Mouse (Mus musculus) liver, embryonic 16.5 days (tissue): ENCODE measurements around the gene Ptprr. TPM values are rescaled to one million over a fixed set of nuclear protein-coding genes. Genes with fewer than 3 reads are reported as not detected.

Source experiments
- ATAC-seq: fragments of 200-750 bp; cut with Nextera tagmentation; 2 replicates; pipeline ENCODE4 v1.8.0; 2017; ENCODE audit warnings: low read depth, mild to moderate bottlenecking, moderate number of reproducible peaks, moderate library complexity
- H3K27ac ChIP-seq: fragments of 300-500 bp; sonication (generic); 2 replicates; pipeline ENCODE4 v1.5.1; 2014; ENCODE audit warnings: mild to moderate bottlenecking, low read length
- H3K27me3 ChIP-seq: fragments of 300-500 bp; sonication (generic); 2 replicates; pipeline ENCODE4 v1.6.1; 2014; ENCODE audit warnings: low read depth, low read length, mixed read lengths; ENCODE audit not compliant: control insufficient read depth, insufficient read depth
- H3K36me3 ChIP-seq: fragments of 300-500 bp; sonication (generic); 2 replicates; pipeline ENCODE4 v1.6.1; 2014; ENCODE audit warnings: mild to moderate bottlenecking; ENCODE audit not compliant: control insufficient read depth, insufficient read depth
- H3K4me1 ChIP-seq: fragments of 300-500 bp; sonication (generic); 2 replicates; pipeline ENCODE4 v1.6.1; 2014; ENCODE audit warnings: low read depth, low read length, mixed read lengths; ENCODE audit not compliant: control insufficient read depth
- H3K4me2 ChIP-seq: fragments of 300-500 bp; sonication (generic); 2 replicates; pipeline ENCODE4 v1.6.1; 2014; ENCODE audit warnings: low read depth, low read length, mixed read lengths
- H3K4me3 ChIP-seq: fragments of 300-500 bp; sonication (generic); 2 replicates; pipeline ENCODE4 v1.5.1; 2014; ENCODE audit warnings: low read depth, mild to moderate bottlenecking, low read length
- H3K9ac ChIP-seq: fragments of 300-500 bp; sonication (generic); 2 replicates; pipeline ENCODE4 v1.6.1; 2014; ENCODE audit warnings: low read depth, low read length
- H3K9me3 ChIP-seq: fragments of 300-500 bp; sonication (generic); replicated peaks from 2 replicates; pipeline ENCODE4 v1.6.1; 2016; ENCODE audit warnings: low read length; ENCODE audit not compliant: control insufficient read depth
- WGBS: fragments of 180-500 bp; shearing (Covaris S2); extraction: QIAGEN DNeasy Blood & Tissue Kit; methylation state at CpG from one replicate; pipeline ENCODE4 v1.1.7; 2014; ENCODE audit not compliant: insufficient replicate concordance; 5-methylcytosine and 5-hydroxymethylcytosine counted together
- polyA plus RNA-seq: library from polyadenylated mRNA; unstranded; fragments of >200 nt; fragmentation: Nextera tagmentation; extraction: Ambion mirVana; gene quantifications from 2 replicates; pipeline ENCODE4 v1.2.1, GENCODE M21; 2015

Ptprr gene
- polyA plus RNA-seq, 1 experiment from 2014 or later: 0.22 TPM

- ATAC-seq: no peak
- 66% methylated on average over 3 of the region's 3 CpGs for WGBS
- no peak overlapping the region for H3K9ac ChIP-seq
- H3K4me1 ChIP-seq: no peaks in the 10 kb centered on the region; the same call in 1 of the 2 replicates
- no peaks in the 10 kb centered on the region for H3K9me3 ChIP-seq
- H3K4me2 ChIP-seq: no peak overlapping the region
- no peaks in the 10 kb centered on the region for H3K27me3 ChIP-seq
- no peaks in the 10 kb centered on the region for H3K36me3 ChIP-seq
- H3K4me3 ChIP-seq: no peak overlapping the region
- H3K27ac ChIP-seq: no peak overlapping the region
These were observed 254.1 kb downstream of the Ptprr start for GRCm38 (mm10) chr10:116272156-116272555.

- H3K4me3 ChIP-seq: no peak within 1 kb of the TSS
These were observed 257.3 kb downstream of the Ptprr start, which contains the start of gene Ptprb for GRCm38 (mm10) chr10:116275280-116275679. TSS of gene Ptprb (plus strand) at chr10:116275523.

GRCm38 (mm10) chr10:116286697-116287344 lies 268.8 kb downstream of the Ptprr start:
- no peaks in the 10 kb centered on the region for H3K36me3 ChIP-seq
- no peaks in the 10 kb centered on the region for H3K27me3 ChIP-seq
- no peak overlapping the region for H3K4me2 ChIP-seq
- 66% methylated on average over 7 of the region's 7 CpGs for WGBS
- H3K4me3 ChIP-seq: no peak overlapping the region
- no peaks in the 10 kb centered on the region for H3K9me3 ChIP-seq
- H3K27ac ChIP-seq: no peak overlapping the region
- H3K4me1 ChIP-seq: no peaks in the 10 kb centered on the region
- no peak overlapping the region for H3K9ac ChIP-seq
- peak; percentile 19; the same call in 1 of the 2 replicates for ATAC-seq

More at GRCm38 (mm10) chr10:116275280-116275679, 257.3 kb downstream of the Ptprr start, which contains the start of gene Ptprb:
- no peak for ATAC-seq
- no peaks in the 10 kb centered on the region for H3K4me1 ChIP-seq
- no peak within 1 kb of the TSS for H3K9ac ChIP-seq
- no peak within 1 kb of the TSS for H3K4me2 ChIP-seq
- no peak within 1 kb of the TSS for H3K27ac ChIP-seq
- WGBS: 14% methylated on average over 7 of the region's 7 CpGs
- H3K27me3 ChIP-seq: no peaks in the 10 kb centered on the region
- H3K36me3 ChIP-seq: no peaks in the 10 kb centered on the region
- no peaks in the 10 kb centered on the region for H3K9me3 ChIP-seq

- H3K9ac ChIP-seq: no peak overlapping the region
- no peaks in the 10 kb centered on the region for H3K27me3 ChIP-seq
- no peaks in the 10 kb centered on the region for H3K4me1 ChIP-seq
- no peaks in the 10 kb centered on the region for H3K9me3 ChIP-seq
- H3K27ac ChIP-seq: no peak overlapping the region
- no peak overlapping the region for H3K4me3 ChIP-seq
- 9% methylated on average over 9 of the region's 9 CpGs for WGBS
- H3K36me3 ChIP-seq: no peaks in the 10 kb centered on the region
- peak; percentile 43 for ATAC-seq
- H3K4me2 ChIP-seq: no peak overlapping the region
These were observed 270.1 kb downstream of the Ptprr start for GRCm38 (mm10) chr10:116288130-116288529.

GRCm38 (mm10) chr10:116290483-116290882 lies 272.5 kb downstream of the Ptprr start:
- no peaks in the 10 kb centered on the region for H3K36me3 ChIP-seq
- no peak overlapping the region for H3K4me3 ChIP-seq
- H3K9ac ChIP-seq: no peak overlapping the region
- no peaks in the 10 kb centered on the region for H3K27me3 ChIP-seq
- no peak for ATAC-seq
- 34% methylated on average over 4 of the region's 4 CpGs for WGBS
- no peaks in the 10 kb centered on the region for H3K9me3 ChIP-seq
- H3K27ac ChIP-seq: no peak overlapping the region
- no peaks in the 10 kb centered on the region for H3K4me1 ChIP-seq
- no peak overlapping the region for H3K4me2 ChIP-seq

GRCm38 (mm10) chr10:116291153-116291755 lies 273.2 kb downstream of the Ptprr start:
- Histone ChIP-seq H3K9ac (no peak overlapping the region), H3K36me3 (no peaks in the 10 kb centered on the region), H3K27me3 (no peaks in the 10 kb centered on the region), H3K4me3 (no peak overlapping the region), H3K4me1 (no peaks in the 10 kb centered on the region), H3K27ac (no peak overlapping the region), H3K9me3 (no peaks in the 10 kb centered on the region), H3K4me2 (no peak overlapping the region)
- WGBS: 33% methylated on average over 8 of the region's 8 CpGs
- ATAC-seq: no peak

- H3K4me2 ChIP-seq: no peak overlapping the region
- WGBS: 60% methylated on average over 4 of the region's 4 CpGs
These were observed 278.4 kb downstream of the Ptprr start for GRCm38 (mm10) chr10:116296439-116296838.

GRCm38 (mm10) chr10:116297854-116298253 lies 279.8 kb downstream of the Ptprr start:
- H3K4me3 ChIP-seq: no peak overlapping the region
- H3K9me3 ChIP-seq: no peaks in the 10 kb centered on the region
- H3K27me3 ChIP-seq: peaks cover 9% of the 10 kb centered on the region
- H3K36me3 ChIP-seq: no peaks in the 10 kb centered on the region
- no peak overlapping the region for H3K9ac ChIP-seq
- H3K27ac ChIP-seq: no peak overlapping the region
- no peak overlapping the region for H3K4me2 ChIP-seq
- H3K4me1 ChIP-seq: no peaks in the 10 kb centered on the region
- no peak for ATAC-seq
- WGBS: 54% methylated on average over 12 of the region's 12 CpGs

More at GRCm38 (mm10) chr10:116296439-116296838, 278.4 kb downstream of the Ptprr start:
- H3K4me3 ChIP-seq: no peak overlapping the region
- no peak for ATAC-seq
- no peaks in the 10 kb centered on the region for H3K9me3 ChIP-seq
- no peak overlapping the region for H3K27ac ChIP-seq
- H3K36me3 ChIP-seq: no peaks in the 10 kb centered on the region
- H3K4me1 ChIP-seq: no peaks in the 10 kb centered on the region
- peaks cover 5% of the 10 kb centered on the region for H3K27me3 ChIP-seq
- H3K9ac ChIP-seq: no peak overlapping the region

GRCm38 (mm10) chr10:116300824-116301223 lies 282.8 kb downstream of the Ptprr start:
- Histone ChIP-seq H3K27me3 (peaks cover 9% of the 10 kb centered on the region), H3K4me1 (no peaks in the 10 kb centered on the region), H3K4me3 (no peak overlapping the region; the same call in 1 of the 2 replicates), H3K27ac (no peak overlapping the region), H3K9ac (no peak overlapping the region), H3K9me3 (no peaks in the 10 kb centered on the region), H3K36me3 (no peaks in the 10 kb centered on the region), H3K4me2 (no peak overlapping the region)
- WGBS: 22% methylated on average over 7 of the region's 7 CpGs
- ATAC-seq: no peak
